Mouse (Mus musculus) retina, postnatal 1 day (tissue): Measurements from ENCODE around the gene Nkx1-1.

Source experiments
- DNase-seq: peaks from one replicate; pipeline ENCODE4 v3.0.0-alpha.2; 2012

The Nkx1-1 gene

GRCm38 (mm10) chr5:33400819-33401218, 33.0 kb downstream of the Nkx1-1 start:
- no peak for DNase-seq

GRCm38 (mm10) chr5:33396828-33397227, 36.9 kb downstream of the Nkx1-1 start:
- DNase-seq, result no peak

GRCm38 (mm10) chr5:33395693-33396092, 38.1 kb downstream of the Nkx1-1 start:
- no peak for DNase-seq

- DNase-seq, result peak; percentile 83
Observed at GRCm38 (mm10) chr5:33393803-33394202, 40.0 kb downstream of the Nkx1-1 start.

GRCm38 (mm10) chr5:33387550-33387949, 46.2 kb downstream of the Nkx1-1 start:
- DNase-seq, result no peak
